Mouse (Mus musculus) midbrain, embryonic 16.5 days (tissue): Measurements from ENCODE around the gene Gstt1. TPM values are rescaled to one million over a fixed set of nuclear protein-coding genes. Genes with fewer than 3 reads are reported as not detected.

Source experiments
- ATAC-seq: fragments of 200-750 bp; cut with Nextera tagmentation; 2 replicates; pipeline ENCODE4 v1.8.0; 2017; ENCODE audit warnings: moderate TSS enrichment
- H3K27ac ChIP-seq: fragments of 300-500 bp; sonication (generic); 2 replicates; pipeline ENCODE4 v1.5.1; 2014; ENCODE audit warnings: mild to moderate bottlenecking, low read length, mixed read lengths
- H3K27me3 ChIP-seq: fragments of 300-500 bp; sonication (generic); 2 replicates; pipeline ENCODE4 v1.6.1; 2014; ENCODE audit warnings: low read depth, low read length, mixed read lengths; ENCODE audit not compliant: control insufficient read depth, insufficient read depth
- H3K36me3 ChIP-seq: fragments of 300-500 bp; sonication (generic); 2 replicates; pipeline ENCODE4 v1.6.1; 2014; ENCODE audit warnings: mild to moderate bottlenecking, low read length, moderate library complexity, mixed read lengths; ENCODE audit not compliant: control insufficient read depth, insufficient read depth
- H3K4me1 ChIP-seq: fragments of 300-500 bp; sonication (generic); 2 replicates; pipeline ENCODE4 v1.6.1; 2014; ENCODE audit warnings: mild to moderate bottlenecking, low read length, mixed read lengths; ENCODE audit not compliant: control insufficient read depth, insufficient read depth
- H3K4me2 ChIP-seq: fragments of 300-500 bp; sonication (generic); 2 replicates; pipeline ENCODE4 v1.6.1; 2014; ENCODE audit warnings: mild to moderate bottlenecking, low read length, mixed read lengths
- H3K4me3 ChIP-seq: fragments of 300-500 bp; sonication (generic); 2 replicates; pipeline ENCODE4 v1.5.1; 2014; ENCODE audit warnings: low read depth, mild to moderate bottlenecking, low read length, moderate library complexity, mixed read lengths
- H3K9ac ChIP-seq: fragments of 300-500 bp; sonication (generic); 2 replicates; pipeline ENCODE4 v1.6.1; 2014; ENCODE audit warnings: low read depth, low read length, mixed read lengths
- H3K9me3 ChIP-seq: fragments of 300-500 bp; sonication (generic); replicated peaks from 2 replicates; pipeline ENCODE4 v1.6.1; 2014; ENCODE audit warnings: mild to moderate bottlenecking, low read length, mixed read lengths; ENCODE audit not compliant: control insufficient read depth, poor library complexity, severe bottlenecking
- WGBS: fragments of 180-500 bp; shearing (Covaris S2); extraction: QIAGEN DNeasy Blood & Tissue Kit; methylation state at CpG from one replicate; pipeline ENCODE4 v1.1.7; 2014; 5-methylcytosine and 5-hydroxymethylcytosine counted together
- polyA plus RNA-seq: library from polyadenylated mRNA; unstranded; fragments of >200 nt; fragmentation: Nextera tagmentation; extraction: Ambion mirVana; gene quantifications from 2 replicates; pipeline ENCODE4 v1.2.1, GENCODE M21; 2015

The Gstt1 gene
- polyA plus RNA-seq, 1 experiment from 2014 or later: 20.3 TPM

DNA sequence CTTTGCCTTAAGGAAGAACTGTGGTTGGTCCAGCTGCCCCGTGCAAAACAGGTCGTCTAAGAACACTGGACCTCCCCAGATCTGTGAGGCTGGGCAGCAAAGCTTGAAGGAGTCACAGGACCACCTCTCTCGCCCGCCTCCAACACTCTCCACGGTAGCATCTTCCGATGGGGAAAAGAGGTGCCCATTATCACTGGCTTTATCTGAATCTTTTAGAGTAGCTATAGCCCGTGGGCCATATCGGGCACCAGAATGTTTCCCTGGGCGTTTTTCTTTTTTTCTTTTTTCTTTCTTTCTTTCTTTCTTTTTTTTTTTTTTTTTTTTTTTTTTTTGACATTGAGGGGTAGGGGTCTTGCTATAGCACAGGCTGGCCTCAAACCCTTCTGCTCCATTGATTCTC, 36.3 kb upstream of the Gstt1 start:
- Histone ChIP-seq H3K9me3 (no peaks in the 10 kb centered on the region), H3K4me2 (peak overlapping the region; percentile 62), H3K4me1 (peaks cover 17% of the 10 kb centered on the region), H3K4me3 (peak overlapping the region; percentile 38), H3K9ac (peak overlapping the region; percentile 61), H3K27ac (no peak overlapping the region), H3K36me3 (no peaks in the 10 kb centered on the region), H3K27me3 (peaks cover 10% of the 10 kb centered on the region)
- ATAC-seq: no peak
- 11% methylated on average over 9 of the region's 9 CpGs for WGBS

DNA sequence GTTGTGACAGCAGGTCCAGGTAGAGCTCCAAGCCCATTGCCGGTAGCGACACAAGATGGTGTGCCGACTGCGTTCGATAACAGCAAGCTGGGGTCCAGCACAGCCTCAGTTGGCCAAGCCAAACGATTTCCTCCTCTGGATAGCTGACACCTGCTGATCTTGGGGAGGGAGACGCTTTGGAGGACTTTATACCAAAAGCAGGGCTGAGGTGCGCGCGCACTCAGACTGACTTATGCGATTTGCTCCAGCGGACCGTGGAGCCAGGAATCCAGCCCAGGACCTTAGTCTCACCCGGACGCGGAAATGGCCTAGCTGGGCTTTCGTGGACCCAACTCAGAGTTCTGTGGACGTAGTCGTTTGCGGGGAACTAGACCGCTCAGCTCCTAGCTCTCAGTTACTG, 35.9 kb upstream of the Gstt1 start:
- Histone ChIP-seq H3K27ac (no peak overlapping the region), H3K4me2 (peak overlapping the region; percentile 62), H3K27me3 (peaks cover 10% of the 10 kb centered on the region), H3K36me3 (no peaks in the 10 kb centered on the region), H3K9me3 (no peaks in the 10 kb centered on the region), H3K4me1 (peaks cover 17% of the 10 kb centered on the region), H3K4me3 (peak overlapping the region; percentile 38), H3K9ac (peak overlapping the region; percentile 61)
- no peak for ATAC-seq
- 2% methylated on average over 21 of the region's 21 CpGs for WGBS

DNA sequence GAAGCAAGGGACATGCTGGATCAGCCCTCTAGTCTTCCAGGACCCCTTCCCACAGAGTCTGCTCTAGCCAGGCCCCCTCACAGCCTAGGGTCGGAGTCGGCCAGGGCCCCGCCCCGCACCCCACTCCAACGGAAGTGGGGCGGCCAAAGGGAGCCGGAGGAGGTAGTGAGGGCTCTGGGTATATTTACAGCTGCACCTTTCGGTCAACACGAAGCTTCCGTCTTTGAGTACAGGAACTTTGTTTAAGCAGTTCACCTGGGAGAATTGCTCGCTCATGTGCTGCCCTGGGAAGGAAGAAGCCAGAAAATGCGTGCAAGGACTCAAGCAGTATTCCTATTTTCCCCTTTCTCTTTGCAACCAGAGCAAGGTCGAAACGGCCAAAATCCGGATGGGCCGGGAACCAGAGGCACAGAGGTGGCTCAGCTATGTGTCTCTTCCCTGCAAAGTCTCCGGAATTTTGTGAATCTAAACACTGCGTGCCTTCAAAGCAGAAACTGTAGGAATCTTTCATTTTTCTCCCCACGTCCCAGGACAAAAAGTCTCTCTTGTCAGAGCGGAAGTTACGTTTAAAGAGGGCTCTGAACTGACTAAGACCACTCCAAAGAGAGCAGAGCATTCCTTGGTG, 35.2 kb upstream of the Gstt1 start:
- no peak overlapping the region for H3K27ac ChIP-seq
- peaks cover 16% of the 10 kb centered on the region for H3K4me1 ChIP-seq
- no peak for ATAC-seq
- H3K4me3 ChIP-seq: peak overlapping the region; percentile 38
- H3K27me3 ChIP-seq: peaks cover 10% of the 10 kb centered on the region
- H3K9me3 ChIP-seq: no peaks in the 10 kb centered on the region
- H3K36me3 ChIP-seq: no peaks in the 10 kb centered on the region
- WGBS: 15% methylated on average over 21 of the region's 21 CpGs
- H3K9ac ChIP-seq: peak overlapping the region; percentile 61
- peak overlapping the region; percentile 62 for H3K4me2 ChIP-seq

DNA sequence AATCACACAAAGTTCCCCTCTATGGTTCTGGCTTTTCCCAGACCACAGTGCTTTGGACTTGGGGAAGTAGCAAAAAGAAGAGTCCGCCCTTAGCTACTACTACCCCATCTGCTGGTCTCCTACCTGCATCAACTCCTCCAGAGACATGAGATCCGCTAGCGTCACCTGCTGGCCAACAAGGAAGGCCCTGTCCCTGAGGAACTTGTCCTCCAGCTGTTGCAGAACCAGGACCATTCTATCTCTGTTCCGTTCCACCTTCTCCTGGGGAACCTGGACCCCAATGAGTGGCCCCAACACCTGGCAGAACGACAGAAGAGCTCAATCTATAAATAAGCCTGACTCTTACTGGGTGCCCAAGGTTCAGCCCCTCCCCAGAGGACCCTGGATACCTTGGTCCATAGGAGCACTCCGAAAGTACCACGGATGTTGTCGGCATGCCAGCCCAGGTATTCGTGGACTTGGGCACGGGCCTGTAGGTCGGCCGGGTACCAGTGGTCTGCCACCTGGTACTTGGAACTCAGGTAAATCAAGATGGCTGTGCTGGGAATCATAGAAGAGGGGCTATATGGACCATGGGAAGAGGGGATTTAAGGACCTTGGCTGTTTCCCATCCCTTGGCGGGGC, 34.0 kb upstream of the Gstt1 start:
- peaks cover 6% of the 10 kb centered on the region for H3K4me1 ChIP-seq
- H3K36me3 ChIP-seq: no peaks in the 10 kb centered on the region
- no peak for ATAC-seq
- 67% methylated on average over 13 of the region's 13 CpGs for WGBS
- peaks cover 10% of the 10 kb centered on the region for H3K27me3 ChIP-seq
- no peak overlapping the region for H3K4me3 ChIP-seq
- H3K27ac ChIP-seq: no peak overlapping the region
- H3K9me3 ChIP-seq: no peaks in the 10 kb centered on the region
- H3K4me2 ChIP-seq: no peak overlapping the region
- H3K9ac ChIP-seq: no peak overlapping the region

DNA sequence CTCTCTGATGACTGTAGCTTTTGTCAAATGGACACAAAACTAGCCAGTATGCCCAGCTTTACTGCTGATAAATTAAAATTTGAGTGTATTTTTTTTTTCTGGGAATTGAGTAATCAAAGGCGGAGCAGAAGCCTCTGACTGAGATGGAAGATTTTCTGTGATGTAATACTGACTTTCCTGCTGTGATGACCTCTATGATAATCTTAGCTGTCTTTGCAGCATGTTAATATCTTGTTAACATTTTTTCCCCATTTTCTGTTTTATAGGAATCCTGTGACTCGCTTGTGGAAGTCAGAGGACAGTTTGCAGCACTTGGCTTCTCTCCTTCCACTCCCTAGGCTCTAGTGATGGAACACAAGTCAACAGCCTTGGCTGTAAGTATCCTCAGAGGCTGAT, 31.9 kb upstream of the Gstt1 start:
- Histone ChIP-seq H3K27ac (no peak overlapping the region), H3K36me3 (no peaks in the 10 kb centered on the region), H3K4me1 (peaks cover 5% of the 10 kb centered on the region), H3K27me3 (peaks cover 10% of the 10 kb centered on the region), H3K4me3 (no peak overlapping the region), H3K9me3 (no peaks in the 10 kb centered on the region), H3K9ac (no peak overlapping the region), H3K4me2 (no peak overlapping the region)
- 97% methylated on average over 2 of the region's 2 CpGs for WGBS
- ATAC-seq: no peak

DNA sequence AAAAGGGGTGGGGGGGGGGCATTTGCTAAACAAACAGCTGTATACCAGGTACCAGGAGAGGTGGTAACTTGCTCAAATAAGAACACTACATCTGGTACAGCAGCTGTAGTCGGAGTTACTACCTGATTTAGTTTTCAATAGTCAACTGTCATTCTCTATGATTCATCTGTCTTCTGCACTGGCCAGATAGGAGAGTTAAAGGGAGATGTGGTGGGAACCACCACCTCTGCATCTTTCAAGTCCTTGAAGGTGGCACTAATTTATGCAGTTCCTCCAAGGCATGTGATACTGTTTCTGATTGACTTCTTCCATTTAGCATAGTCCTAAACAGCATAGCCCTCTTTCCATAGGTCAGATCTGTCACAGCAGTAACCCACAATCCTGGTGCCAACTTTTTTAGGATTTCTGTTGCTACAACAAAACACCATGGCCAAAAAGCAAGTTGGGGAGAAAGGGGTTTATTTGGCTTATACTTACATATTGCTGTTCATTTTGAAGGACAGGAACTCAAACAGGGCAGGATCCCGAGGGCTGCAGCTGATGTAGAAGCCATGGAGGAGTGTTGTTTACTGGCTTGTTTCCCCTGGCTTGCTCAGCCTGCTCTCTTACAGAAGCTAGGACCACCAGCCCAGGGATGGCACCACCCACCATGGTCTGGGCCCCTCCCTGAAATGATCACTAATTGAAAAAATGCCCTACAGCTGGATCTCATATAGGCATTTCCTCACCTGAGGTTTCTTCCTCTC, 31.3 kb upstream of the Gstt1 start:
- no peak overlapping the region for H3K4me3 ChIP-seq
- H3K9ac ChIP-seq: no peak overlapping the region
- H3K27me3 ChIP-seq: peaks cover 10% of the 10 kb centered on the region
- no peak overlapping the region for H3K4me2 ChIP-seq
- 77% methylated on average over 2 of the region's 2 CpGs for WGBS
- H3K4me1 ChIP-seq: peaks cover 2% of the 10 kb centered on the region
- no peak overlapping the region for H3K27ac ChIP-seq
- no peaks in the 10 kb centered on the region for H3K9me3 ChIP-seq
- ATAC-seq: no peak
- no peaks in the 10 kb centered on the region for H3K36me3 ChIP-seq

DNA sequence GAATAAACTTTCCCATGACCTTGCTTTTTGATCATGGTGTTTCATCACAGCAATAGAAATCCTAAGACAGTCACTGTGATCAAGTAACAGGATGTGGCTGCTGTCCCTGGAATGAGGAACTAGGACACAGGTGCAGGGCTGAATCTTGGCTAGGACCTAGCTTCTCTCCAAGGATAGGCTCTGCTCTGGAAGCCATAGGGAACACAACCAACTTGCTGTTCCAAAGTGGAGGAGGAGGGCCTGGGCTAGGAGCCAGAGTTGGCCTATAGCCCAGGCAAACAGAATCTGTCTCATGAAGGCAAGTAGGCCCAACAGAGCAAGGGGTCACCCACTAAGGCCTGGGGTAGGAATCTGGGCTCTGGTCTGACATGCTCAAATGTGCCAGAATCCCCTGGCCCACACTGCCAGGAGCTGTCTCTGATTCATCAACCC, 30.1 kb upstream of the Gstt1 start:
- Histone ChIP-seq H3K9me3 (no peaks in the 10 kb centered on the region), H3K9ac (no peak overlapping the region), H3K27ac (no peak overlapping the region), H3K4me1 (no peaks in the 10 kb centered on the region), H3K4me3 (no peak overlapping the region), H3K36me3 (no peaks in the 10 kb centered on the region), H3K4me2 (no peak overlapping the region), H3K27me3 (peaks cover 3% of the 10 kb centered on the region)
- ATAC-seq: 0 out of 2 replicates have a peak, but pooled peaks have one; percentile 32

DNA sequence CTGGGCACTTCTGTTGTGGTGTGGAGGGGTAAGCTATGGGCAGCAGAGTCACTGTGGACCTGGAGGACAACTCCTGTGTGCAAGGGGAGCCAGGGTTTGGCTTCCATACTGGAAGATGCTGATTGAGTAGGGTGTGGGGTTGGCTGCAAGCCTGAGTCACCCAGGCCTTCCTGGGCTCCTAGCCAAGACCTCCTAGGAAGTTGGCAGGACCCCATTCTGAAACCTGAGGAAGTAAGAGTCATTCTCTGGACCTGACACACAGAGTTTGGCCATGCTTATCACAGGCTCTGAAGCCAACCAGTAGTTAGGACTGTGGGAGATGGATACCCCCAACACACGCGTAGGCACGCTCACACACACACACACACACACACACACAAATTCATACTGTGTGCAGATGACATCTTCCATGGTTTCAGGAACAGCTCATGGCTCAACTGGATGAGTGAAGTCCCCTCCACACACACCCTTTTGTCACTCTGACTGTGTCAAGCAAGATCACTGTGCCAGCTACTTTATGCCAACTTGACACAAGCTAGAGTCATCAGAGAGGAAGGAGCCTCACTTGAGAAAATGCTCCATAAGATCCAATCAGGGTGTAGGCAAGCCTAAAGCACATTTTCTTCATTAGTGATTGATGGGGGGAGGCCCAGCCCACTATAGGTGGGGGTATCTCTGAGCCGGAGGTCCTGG, 29.4 kb upstream of the Gstt1 start:
- Histone ChIP-seq H3K4me1 (no peaks in the 10 kb centered on the region), H3K36me3 (no peaks in the 10 kb centered on the region), H3K4me3 (no peak overlapping the region), H3K27ac (no peak overlapping the region), H3K27me3 (no peaks in the 10 kb centered on the region), H3K4me2 (no peak overlapping the region), H3K9ac (no peak overlapping the region), H3K9me3 (no peaks in the 10 kb centered on the region)
- no peak for ATAC-seq
- WGBS: 90% methylated on average over 4 of the region's 4 CpGs
